Mouse (Mus musculus): ENCODE data around the gene Cyth3. TPM values are rescaled to one million over a fixed set of nuclear protein-coding genes. Genes with fewer than 3 reads are reported as not detected.

Gene Cyth3
- polyA plus RNA-seq, 1 experiment from 2014 or later = 21.1 TPM

GRCm38 (mm10) chr5:143670740-143671415 lies 48.6 kb downstream of the Cyth3 start:
- Histone ChIP-seq H3K27me3 (replicated peaks; ENCODE audit: control insufficient read depth, insufficient read depth, low read length) (no peaks in the 10 kb centered on the region), H3K4me1 (replicated peaks; ENCODE audit: control insufficient read depth, insufficient read depth, low read length) (no peaks in the 10 kb centered on the region), H3K27ac (ENCODE audit: low read depth, low read length) (no peak overlapping the region), H3K9ac (ENCODE audit: low read depth, low read length) (no peak overlapping the region), H3K4me3 (ENCODE audit: low read depth, low read length) (no peak overlapping the region), H3K36me3 (ENCODE audit: control insufficient read depth, insufficient read depth) (no peaks in the 10 kb centered on the region), H3K4me2 (replicated peaks; ENCODE audit: low read depth) (no peak overlapping the region), H3K9me3 (ENCODE audit: control insufficient read depth) (no peaks in the 10 kb centered on the region)
- TF ChIP-seq CTCF (IDR thresholded peaks at IDR 0.05; ENCODE audit: low read depth) = no peak
- ATAC-seq = no peak
- WGBS = 75% methylated on average over 6 of the region's 6 CpGs

- H3K36me3 ChIP-seq (ENCODE audit: control insufficient read depth, insufficient read depth) = no peaks in the 10 kb centered on the region
- 79% methylated on average over 5 of the region's 5 CpGs for WGBS
- H3K4me2 ChIP-seq (replicated peaks; ENCODE audit: low read depth) = no peak overlapping the region
- H3K4me3 ChIP-seq (ENCODE audit: low read depth, low read length) = no peak overlapping the region
- no peak for ATAC-seq
- no peak overlapping the region; the same call in 1 of the 2 replicates for H3K27ac ChIP-seq (ENCODE audit: low read depth, low read length)
- H3K4me1 ChIP-seq (replicated peaks; ENCODE audit: control insufficient read depth, insufficient read depth, low read length) = no peaks in the 10 kb centered on the region
- no peaks in the 10 kb centered on the region for H3K27me3 ChIP-seq (replicated peaks; ENCODE audit: control insufficient read depth, insufficient read depth, low read length)
- H3K9me3 ChIP-seq (ENCODE audit: control insufficient read depth) = no peaks in the 10 kb centered on the region
- no peak for TF ChIP-seq CTCF (IDR thresholded peaks at IDR 0.05; ENCODE audit: low read depth)
- no peak overlapping the region for H3K9ac ChIP-seq (ENCODE audit: low read depth, low read length)
Observed at GRCm38 (mm10) chr5:143674576-143674975, 52.3 kb downstream of the Cyth3 start.

GRCm38 (mm10) chr5:143676218-143676985 lies 54.2 kb downstream of the Cyth3 start:
- Histone ChIP-seq H3K4me2 (replicated peaks; ENCODE audit: low read depth) (no peak overlapping the region), H3K9ac (ENCODE audit: low read depth, low read length) (no peak overlapping the region), H3K36me3 (ENCODE audit: control insufficient read depth, insufficient read depth) (no peaks in the 10 kb centered on the region), H3K27me3 (replicated peaks; ENCODE audit: control insufficient read depth, insufficient read depth, low read length) (no peaks in the 10 kb centered on the region), H3K4me3 (ENCODE audit: low read depth, low read length) (no peak overlapping the region), H3K4me1 (replicated peaks; ENCODE audit: control insufficient read depth, insufficient read depth, low read length) (no peaks in the 10 kb centered on the region), H3K9me3 (ENCODE audit: control insufficient read depth) (no peaks in the 10 kb centered on the region), H3K27ac (ENCODE audit: low read depth, low read length) (no peak overlapping the region)
- WGBS = 44% methylated on average over 5 of the region's 5 CpGs
- no peak for TF ChIP-seq CTCF (IDR thresholded peaks at IDR 0.05; ENCODE audit: low read depth)
- ATAC-seq = no peak

GRCm38 (mm10) chr5:143677363-143677762 lies 55.1 kb downstream of the Cyth3 start:
- 65% methylated on average over 4 of the region's 4 CpGs for WGBS
- Histone ChIP-seq H3K9me3 (ENCODE audit: control insufficient read depth) (no peaks in the 10 kb centered on the region), H3K27ac (ENCODE audit: low read depth, low read length) (no peak overlapping the region), H3K4me1 (replicated peaks; ENCODE audit: control insufficient read depth, insufficient read depth, low read length) (no peaks in the 10 kb centered on the region), H3K4me3 (ENCODE audit: low read depth, low read length) (no peak overlapping the region), H3K36me3 (ENCODE audit: control insufficient read depth, insufficient read depth) (no peaks in the 10 kb centered on the region), H3K27me3 (replicated peaks; ENCODE audit: control insufficient read depth, insufficient read depth, low read length) (no peaks in the 10 kb centered on the region), H3K9ac (ENCODE audit: low read depth, low read length) (no peak overlapping the region), H3K4me2 (replicated peaks; ENCODE audit: low read depth) (no peak overlapping the region)
- no peak for TF ChIP-seq CTCF (IDR thresholded peaks at IDR 0.05; ENCODE audit: low read depth)
- ATAC-seq = no peak

GRCm38 (mm10) chr5:143678634-143679271 lies 56.5 kb downstream of the Cyth3 start:
- H3K36me3 ChIP-seq (ENCODE audit: control insufficient read depth, insufficient read depth) = no peaks in the 10 kb centered on the region
- no peaks in the 10 kb centered on the region for H3K27me3 ChIP-seq (replicated peaks; ENCODE audit: control insufficient read depth, insufficient read depth, low read length)
- H3K9me3 ChIP-seq (ENCODE audit: control insufficient read depth) = no peaks in the 10 kb centered on the region
- H3K4me1 ChIP-seq (replicated peaks; ENCODE audit: control insufficient read depth, insufficient read depth, low read length) = no peaks in the 10 kb centered on the region
- TF ChIP-seq CTCF (IDR thresholded peaks at IDR 0.05; ENCODE audit: low read depth) = no peak
- no peak overlapping the region for H3K4me2 ChIP-seq (replicated peaks; ENCODE audit: low read depth)
- no peak overlapping the region for H3K27ac ChIP-seq (ENCODE audit: low read depth, low read length)
- no peak for ATAC-seq
- no peak overlapping the region for H3K4me3 ChIP-seq (ENCODE audit: low read depth, low read length)
- no peak overlapping the region for H3K9ac ChIP-seq (ENCODE audit: low read depth, low read length)
- 41% methylated on average over 6 of the region's 6 CpGs for WGBS

- no peak for TF ChIP-seq CTCF (IDR thresholded peaks at IDR 0.05; ENCODE audit: low read depth)
- Histone ChIP-seq H3K9ac (ENCODE audit: low read depth, low read length) (no peak overlapping the region), H3K9me3 (ENCODE audit: control insufficient read depth) (no peaks in the 10 kb centered on the region), H3K4me2 (replicated peaks; ENCODE audit: low read depth) (no peak overlapping the region), H3K27me3 (replicated peaks; ENCODE audit: control insufficient read depth, insufficient read depth, low read length) (no peaks in the 10 kb centered on the region), H3K27ac (ENCODE audit: low read depth, low read length) (no peak overlapping the region), H3K4me1 (replicated peaks; ENCODE audit: control insufficient read depth, insufficient read depth, low read length) (no peaks in the 10 kb centered on the region), H3K36me3 (ENCODE audit: control insufficient read depth, insufficient read depth) (0 out of 2 replicates have a peak, but pooled peaks cover 5% of the 10 kb centered on the region), H3K4me3 (ENCODE audit: low read depth, low read length) (no peak overlapping the region)
- no peak for ATAC-seq
- WGBS = 69% methylated on average over 6 of the region's 6 CpGs
Observed at GRCm38 (mm10) chr5:143679654-143680053, 57.4 kb downstream of the Cyth3 start.

Data from intestine, postnatal 0 days (tissue).